Mouse (Mus musculus) ovary, postnatal 10 days (tissue): ENCODE measurements at regions not wholly inside any gene's neighbourhood (a gene's known extent, or its start where the extent isn't known, plus 50 kb on each side); places are given as distances from the start of the nearest gene placed in this dataset.

Experiments used
- DNase-seq: peaks from one replicate; pipeline ENCODE4 v3.0.0; 2022; ENCODE audit warnings: low spot score

- DNase-seq: no peak
These were observed 1899.9 kb upstream of the Slc39a10 start for GRCm38 (mm10) chr1:48792573-48792972.

- DNase-seq: no peak
These were observed 1860.7 kb upstream of the Slc39a10 start for GRCm38 (mm10) chr1:48753252-48753755.

GRCm38 (mm10) chr1:48733580-48733979 lies 1840.9 kb upstream of the Slc39a10 start:
- DNase-seq: no peak

GRCm38 (mm10) chr1:48708606-48709005 lies 1816.0 kb upstream of the Slc39a10 start:
- peak; percentile 1 for DNase-seq
